Mouse (Mus musculus): Measurements from ENCODE around the gene Six4. TPM values are rescaled to one million over a fixed set of nuclear protein-coding genes. Genes with fewer than 3 reads are reported as not detected.

Gene Six4
- polyA plus RNA-seq, 1 experiment from 2014 or later: 1.3 TPM

Other genes with a start within 250 kb of the Six4 start
- not detected in 2 replicates for gene Six6, start 173.6 kb downstream of the Six4 start, polyA plus RNA-seq (2015; fragmentation: Nextera tagmentation; extraction: Ambion mirVana)
- 6.8 and 7.3 TPM in 2 replicates for gene 4930447C04Rik, start 172.7 kb downstream of the Six4 start, polyA plus RNA-seq (2015; fragmentation: Nextera tagmentation; extraction: Ambion mirVana)
- 8.8 and 13.9 TPM in 2 replicates for gene Six1, start 59.6 kb downstream of the Six4 start, polyA plus RNA-seq (2015; fragmentation: Nextera tagmentation; extraction: Ambion mirVana)
- gene Mnat1, start 10.3 kb upstream of the Six4 start, polyA plus RNA-seq (2015; fragmentation: Nextera tagmentation; extraction: Ambion mirVana): 19.6 and 21.1 TPM in 2 replicates
- 15.2 and 15.7 TPM in 2 replicates for gene Trmt5, start 173.3 kb upstream of the Six4 start, polyA plus RNA-seq (2015; fragmentation: Nextera tagmentation; extraction: Ambion mirVana)
- 10.4 and 10.9 TPM in 2 replicates for gene Slc38a6, start 173.3 kb upstream of the Six4 start, polyA plus RNA-seq (2015; fragmentation: Nextera tagmentation; extraction: Ambion mirVana)